Mouse (Mus musculus): ENCODE results near the gene Efemp2. TPM values are rescaled to one million over a fixed set of nuclear protein-coding genes. Genes with fewer than 3 reads are reported as not detected.
A peak's percentile ranks its signal among the peaks of the same experiment; 100 is the strongest.

Efemp2 gene
- polyA plus RNA-seq, 1 experiment from 2014 or later, result 44.2 TPM

GRCm38 (mm10) chr19:5525204-5525603 lies 51.5 kb downstream of the Efemp2 start:
- no peak for ATAC-seq
- H3K4me3 ChIP-seq (ENCODE audit: low read length), result no peak overlapping the region
- H3K4me1 ChIP-seq (ENCODE audit: control insufficient read depth, insufficient read depth, low read depth, low read length), result peaks cover 13% of the 10 kb centered on the region
- no peak overlapping the region for H3K9ac ChIP-seq (ENCODE audit: low read depth, low read length)
- no peaks in the 10 kb centered on the region for H3K9me3 ChIP-seq (ENCODE audit: control insufficient read depth, low read length)
- no peaks in the 10 kb centered on the region for H3K36me3 ChIP-seq (ENCODE audit: control insufficient read depth, insufficient read depth, low read length)
- H3K4me2 ChIP-seq (ENCODE audit: low read length), result no peak overlapping the region
- 73% methylated on average over 5 of the region's 5 CpGs for WGBS
- H3K27me3 ChIP-seq (replicated peaks; ENCODE audit: control insufficient read depth, insufficient read depth, low read length), result no peaks in the 10 kb centered on the region; the same call in 1 of the 2 replicates
- no peak overlapping the region for H3K27ac ChIP-seq (ENCODE audit: low read depth, low read length)

GRCm38 (mm10) chr19:5529325-5530137 lies 55.8 kb downstream of the Efemp2 start:
- Histone ChIP-seq H3K9me3 (ENCODE audit: control insufficient read depth, low read length) (no peaks in the 10 kb centered on the region), H3K9ac (ENCODE audit: low read depth, low read length) (no peak overlapping the region; the same call in 1 of the 2 replicates), H3K27me3 (replicated peaks; ENCODE audit: control insufficient read depth, insufficient read depth, low read length) (peaks cover 6% of the 10 kb centered on the region), H3K36me3 (ENCODE audit: control insufficient read depth, insufficient read depth, low read length) (no peaks in the 10 kb centered on the region), H3K27ac (ENCODE audit: low read depth, low read length) (no peak overlapping the region), H3K4me2 (ENCODE audit: low read length) (peak overlapping the region; percentile 42), H3K4me1 (ENCODE audit: control insufficient read depth, insufficient read depth, low read depth, low read length) (peaks cover 14% of the 10 kb centered on the region), H3K4me3 (ENCODE audit: low read length) (no peak overlapping the region)
- peak; percentile 93 for ATAC-seq
- WGBS, result 9% methylated on average over 20 of the region's 20 CpGs

DNA sequence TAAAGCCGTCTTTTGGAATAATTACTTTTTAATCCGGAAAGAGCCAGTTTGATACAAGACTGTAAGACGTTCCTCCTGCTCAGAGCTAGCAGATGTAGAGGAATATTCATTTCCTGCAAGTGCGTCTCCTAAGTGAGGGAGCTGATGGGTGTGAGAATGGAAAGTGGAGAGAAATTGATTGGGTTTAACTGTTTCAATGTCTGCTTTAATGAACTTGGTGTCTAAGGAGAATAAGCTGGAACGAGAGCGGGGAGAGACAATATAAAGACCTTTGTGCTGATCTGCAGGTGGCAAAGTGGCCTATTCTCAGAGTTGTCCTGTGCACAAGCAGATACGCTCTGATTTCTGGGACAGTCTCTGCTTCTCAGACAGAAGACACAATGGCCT lies 56.4 kb downstream of the Efemp2 start:
- H3K9me3 ChIP-seq (ENCODE audit: control insufficient read depth, low read length), result no peaks in the 10 kb centered on the region
- ATAC-seq, result no peak
- no peak overlapping the region for H3K4me3 ChIP-seq (ENCODE audit: low read length)
- H3K27me3 ChIP-seq (replicated peaks; ENCODE audit: control insufficient read depth, insufficient read depth, low read length), result peaks cover 6% of the 10 kb centered on the region
- no peak overlapping the region for H3K27ac ChIP-seq (ENCODE audit: low read depth, low read length)
- H3K36me3 ChIP-seq (ENCODE audit: control insufficient read depth, insufficient read depth, low read length), result no peaks in the 10 kb centered on the region
- WGBS, result 25% methylated on average over 7 of the region's 7 CpGs
- H3K4me1 ChIP-seq (ENCODE audit: control insufficient read depth, insufficient read depth, low read depth, low read length), result peaks cover 14% of the 10 kb centered on the region
- peak overlapping the region; percentile 42 for H3K4me2 ChIP-seq (ENCODE audit: low read length)
- peak overlapping the region; percentile 25; the same call in 1 of the 2 replicates for H3K9ac ChIP-seq (ENCODE audit: low read depth, low read length)

Other genes starting within 250 kb of the Efemp2 start
- 47.6 and 56.9 TPM in 2 replicates for gene Pacs1, start 200.8 kb upstream of the Efemp2 start, polyA plus RNA-seq (2015; fragmentation: Nextera tagmentation; extraction: Ambion mirVana)
- 308 and 315 TPM in 2 replicates for gene Sf3b2, start 178.5 kb upstream of the Efemp2 start, polyA plus RNA-seq (2015; fragmentation: Nextera tagmentation; extraction: Ambion mirVana)
- 42.3 and 48.3 TPM in 2 replicates for gene Gal3st3, start 175.6 kb upstream of the Efemp2 start, polyA plus RNA-seq (2015; fragmentation: Nextera tagmentation; extraction: Ambion mirVana)
- not detected in 2 replicates for gene Catsper1, start 138.2 kb upstream of the Efemp2 start, polyA plus RNA-seq (2015; fragmentation: Nextera tagmentation; extraction: Ambion mirVana)
- 9.8 and 11.9 TPM in 2 replicates for gene Cst6, start 124.4 kb upstream of the Efemp2 start, polyA plus RNA-seq (2015; fragmentation: Nextera tagmentation; extraction: Ambion mirVana)
- gene Eif1ad, start 107.2 kb upstream of the Efemp2 start, polyA plus RNA-seq (2015; fragmentation: Nextera tagmentation; extraction: Ambion mirVana), result 40.6 and 44.4 TPM in 2 replicates
- gene Banf1, start 106.8 kb upstream of the Efemp2 start, polyA plus RNA-seq (2015; fragmentation: Nextera tagmentation; extraction: Ambion mirVana), result 315 and 333 TPM in 2 replicates
- gene Sart1, start 85.3 kb upstream of the Efemp2 start, polyA plus RNA-seq (2015; fragmentation: Nextera tagmentation; extraction: Ambion mirVana), result 58.8 and 66.0 TPM in 2 replicates
- gene Tsga10ip, start 71.4 kb upstream of the Efemp2 start, polyA plus RNA-seq (2015; fragmentation: Nextera tagmentation; extraction: Ambion mirVana), result 0.36 TPM in 1 of 2 replicates, not detected in the other
- gene Drap1, start 49.0 kb upstream of the Efemp2 start, polyA plus RNA-seq (2015; fragmentation: Nextera tagmentation; extraction: Ambion mirVana), result 301 and 318 TPM in 2 replicates
- 38.5 and 72.7 TPM in 2 replicates for gene AI837181, start 48.8 kb upstream of the Efemp2 start, polyA plus RNA-seq (2015; fragmentation: Nextera tagmentation; extraction: Ambion mirVana)
- not detected in 2 replicates for gene Fosl1, start 26.4 kb upstream of the Efemp2 start, polyA plus RNA-seq (2015; fragmentation: Nextera tagmentation; extraction: Ambion mirVana)
- 11.4 and 12.4 TPM in 2 replicates for gene Ccdc85b, start 16.1 kb upstream of the Efemp2 start, polyA plus RNA-seq (2015; fragmentation: Nextera tagmentation; extraction: Ambion mirVana)
- 147 and 153 TPM in 2 replicates for gene Fibp, start 13.3 kb upstream of the Efemp2 start, polyA plus RNA-seq (2015; fragmentation: Nextera tagmentation; extraction: Ambion mirVana)
- 4.5 TPM in 2 replicates for gene Ctsw, start 5.4 kb upstream of the Efemp2 start, polyA plus RNA-seq (2015; fragmentation: Nextera tagmentation; extraction: Ambion mirVana)
- 50.9 and 54.5 TPM in 2 replicates for gene Mus81, start 14.4 kb downstream of the Efemp2 start, polyA plus RNA-seq (2015; fragmentation: Nextera tagmentation; extraction: Ambion mirVana)
- gene Cfl1, start 16.5 kb downstream of the Efemp2 start, polyA plus RNA-seq (2015; fragmentation: Nextera tagmentation; extraction: Ambion mirVana), result 3,487 and 3,609 TPM in 2 replicates
- 0.15 TPM in 1 of 2 replicates, not detected in the other for gene 1700020D05Rik, start 29.8 kb downstream of the Efemp2 start, polyA plus RNA-seq (2015; fragmentation: Nextera tagmentation; extraction: Ambion mirVana)
- gene Snx32, start 36.6 kb downstream of the Efemp2 start, polyA plus RNA-seq (2015; fragmentation: Nextera tagmentation; extraction: Ambion mirVana), result 92.7 and 101 TPM in 2 replicates
- gene Ovol1, start 86.7 kb downstream of the Efemp2 start, polyA plus RNA-seq (2015; fragmentation: Nextera tagmentation; extraction: Ambion mirVana), result 0.11 and 0.20 TPM in 2 replicates
- 3.4 and 3.5 TPM in 2 replicates for gene Ap5b1, start 94.1 kb downstream of the Efemp2 start, polyA plus RNA-seq (2015; fragmentation: Nextera tagmentation; extraction: Ambion mirVana)
- gene Rnaseh2c, start 127.9 kb downstream of the Efemp2 start, polyA plus RNA-seq (2015; fragmentation: Nextera tagmentation; extraction: Ambion mirVana), result 62.0 and 75.4 TPM in 2 replicates
- 63.3 and 70.6 TPM in 2 replicates for gene Kat5, start 136.3 kb downstream of the Efemp2 start, polyA plus RNA-seq (2015; fragmentation: Nextera tagmentation; extraction: Ambion mirVana)
- gene Rela, start 163.5 kb downstream of the Efemp2 start, polyA plus RNA-seq (2015; fragmentation: Nextera tagmentation; extraction: Ambion mirVana), result 35.7 and 38.7 TPM in 2 replicates
- gene Sipa1, start 189.8 kb downstream of the Efemp2 start, polyA plus RNA-seq (2015; fragmentation: Nextera tagmentation; extraction: Ambion mirVana), result 14.3 and 19.1 TPM in 2 replicates
- 9.2 and 13.2 TPM in 2 replicates for gene Map3k11, start 214.8 kb downstream of the Efemp2 start, polyA plus RNA-seq (2015; fragmentation: Nextera tagmentation; extraction: Ambion mirVana)
- 22.6 and 24.8 TPM in 2 replicates for gene Pcnx3, start 215.0 kb downstream of the Efemp2 start, polyA plus RNA-seq (2015; fragmentation: Nextera tagmentation; extraction: Ambion mirVana)
- not detected in 2 replicates for gene Kcnk7, start 230.4 kb downstream of the Efemp2 start, polyA plus RNA-seq (2015; fragmentation: Nextera tagmentation; extraction: Ambion mirVana)

Measured in hindbrain, embryonic 16.5 days (tissue).